Mouse (Mus musculus): ENCODE measurements around the gene Abcd2. TPM values are rescaled to one million over a fixed set of nuclear protein-coding genes. Genes with fewer than 3 reads are reported as not detected.

Abcd2 gene
- polyA plus RNA-seq, 1 experiment from 2014 or later, result 6.9 TPM

- WGBS, result 91% methylated on average over 4 of the region's 4 CpGs
- Histone ChIP-seq H3K4me1 (replicated peaks) (no peaks in the 10 kb centered on the region), H3K9me3 (no peaks in the 10 kb centered on the region), H3K9ac (no peak overlapping the region), H3K27ac (replicated peaks) (no peak overlapping the region), H3K36me3 (no peaks in the 10 kb centered on the region), H3K4me2 (no peak overlapping the region), H3K4me3 (no peak overlapping the region), H3K27me3 (no peaks in the 10 kb centered on the region)
- no peak for ATAC-seq (ENCODE audit: low FRiP score, low read depth)
These were observed 67.0 kb downstream of the Abcd2 start for GRCm38 (mm10) chr15:91124584-91124983.

GRCm38 (mm10) chr15:91112555-91113209 is 78.9 kb downstream of the Abcd2 start:
- Histone ChIP-seq H3K4me2 (no peak overlapping the region), H3K9me3 (no peaks in the 10 kb centered on the region), H3K27me3 (no peaks in the 10 kb centered on the region), H3K4me3 (no peak overlapping the region), H3K36me3 (no peaks in the 10 kb centered on the region), H3K27ac (replicated peaks) (no peak overlapping the region), H3K4me1 (replicated peaks) (no peaks in the 10 kb centered on the region), H3K9ac (no peak overlapping the region)
- no peak for ATAC-seq (ENCODE audit: low FRiP score, low read depth)
- 93% methylated on average over 7 of the region's 7 CpGs for WGBS

- no peaks in the 10 kb centered on the region for H3K36me3 ChIP-seq
- ATAC-seq (ENCODE audit: low FRiP score, low read depth), result no peak
- no peak overlapping the region for H3K9ac ChIP-seq
- no peak overlapping the region for H3K4me2 ChIP-seq
- no peak overlapping the region for H3K4me3 ChIP-seq
- no peaks in the 10 kb centered on the region for H3K9me3 ChIP-seq
- no peaks in the 10 kb centered on the region for H3K27me3 ChIP-seq
- H3K4me1 ChIP-seq (replicated peaks), result no peaks in the 10 kb centered on the region; the same call in 1 of the 2 replicates
- H3K27ac ChIP-seq (replicated peaks), result no peak overlapping the region
- 91% methylated on average over 5 of the region's 5 CpGs for WGBS
These were observed 83.4 kb downstream of the Abcd2 start for GRCm38 (mm10) chr15:91108102-91108659.

- Histone ChIP-seq H3K9me3 (no peaks in the 10 kb centered on the region), H3K4me1 (replicated peaks) (no peaks in the 10 kb centered on the region; the same call in 1 of the 2 replicates), H3K4me3 (no peak overlapping the region), H3K27me3 (no peaks in the 10 kb centered on the region), H3K36me3 (no peaks in the 10 kb centered on the region), H3K9ac (no peak overlapping the region), H3K27ac (replicated peaks) (no peak overlapping the region), H3K4me2 (no peak overlapping the region)
- WGBS, result 33% methylated on average over 3 of the region's 3 CpGs
- no peak for ATAC-seq (ENCODE audit: low FRiP score, low read depth)
These were observed 86.7 kb downstream of the Abcd2 start for GRCm38 (mm10) chr15:91104934-91105333.

GRCm38 (mm10) chr15:91104276-91104675 is 87.3 kb downstream of the Abcd2 start:
- Histone ChIP-seq H3K36me3 (no peaks in the 10 kb centered on the region), H3K27me3 (no peaks in the 10 kb centered on the region), H3K4me1 (replicated peaks) (no peaks in the 10 kb centered on the region; the same call in 1 of the 2 replicates), H3K4me3 (no peak overlapping the region), H3K4me2 (no peak overlapping the region), H3K9ac (no peak overlapping the region), H3K27ac (replicated peaks) (no peak overlapping the region), H3K9me3 (no peaks in the 10 kb centered on the region)
- 74% methylated on average over 1 of the region's 1 CpGs for WGBS
- ATAC-seq (ENCODE audit: low FRiP score, low read depth), result no peak

- no peak for ATAC-seq (ENCODE audit: low FRiP score, low read depth)
- Histone ChIP-seq H3K4me2 (no peak overlapping the region), H3K4me1 (replicated peaks) (no peaks in the 10 kb centered on the region; the same call in 1 of the 2 replicates), H3K27ac (replicated peaks) (no peak overlapping the region), H3K36me3 (no peaks in the 10 kb centered on the region), H3K27me3 (no peaks in the 10 kb centered on the region), H3K9me3 (no peaks in the 10 kb centered on the region), H3K9ac (no peak overlapping the region), H3K4me3 (no peak overlapping the region)
- WGBS, result 74% methylated on average over 14 of the region's 14 CpGs
These were observed 87.8 kb downstream of the Abcd2 start for GRCm38 (mm10) chr15:91103814-91104213.

GRCm38 (mm10) chr15:91103305-91103704 is 88.3 kb downstream of the Abcd2 start:
- no peak overlapping the region for H3K27ac ChIP-seq (replicated peaks)
- no peaks in the 10 kb centered on the region for H3K27me3 ChIP-seq
- no peak for ATAC-seq (ENCODE audit: low FRiP score, low read depth)
- H3K36me3 ChIP-seq, result no peaks in the 10 kb centered on the region
- no peak overlapping the region for H3K4me2 ChIP-seq
- H3K4me3 ChIP-seq, result no peak overlapping the region
- H3K9me3 ChIP-seq, result no peaks in the 10 kb centered on the region
- H3K4me1 ChIP-seq (replicated peaks), result no peaks in the 10 kb centered on the region; the same call in 1 of the 2 replicates
- WGBS, result 92% methylated on average over 8 of the region's 8 CpGs
- H3K9ac ChIP-seq, result no peak overlapping the region

GRCm38 (mm10) chr15:91096606-91097005 is 95.0 kb downstream of the Abcd2 start:
- ATAC-seq (ENCODE audit: low FRiP score, low read depth), result no peak
- 94% methylated on average over 6 of the region's 6 CpGs for WGBS
- H3K9me3 ChIP-seq, result no peaks in the 10 kb centered on the region
- H3K4me1 ChIP-seq (replicated peaks), result peaks cover 6% of the 10 kb centered on the region
- H3K27ac ChIP-seq (replicated peaks), result no peak overlapping the region
- H3K36me3 ChIP-seq, result no peaks in the 10 kb centered on the region
- H3K9ac ChIP-seq, result no peak overlapping the region
- H3K4me3 ChIP-seq, result no peak overlapping the region
- no peaks in the 10 kb centered on the region for H3K27me3 ChIP-seq
- no peak overlapping the region for H3K4me2 ChIP-seq

Other genes starting within 250 kb of the Abcd2 start
- gene Kif21a, start 141.9 kb downstream of the Abcd2 start, polyA plus RNA-seq (2015; fragmentation: Nextera tagmentation; extraction: Ambion mirVana), result 42.8 and 47.5 TPM in 2 replicates
- gene CN725425, start 7.7 kb upstream of the Abcd2 start, polyA plus RNA-seq (2015; fragmentation: Nextera tagmentation; extraction: Ambion mirVana), result not detected in 2 replicates

All from hindbrain, embryonic 15.5 days (tissue).